Mouse (Mus musculus): ENCODE measurements at regions not wholly inside any gene's neighbourhood (a gene's known extent, or its start where the extent isn't known, plus 50 kb on each side); places are given as distances from the start of the nearest gene placed in this dataset.

- H3K27me3 ChIP-seq (ENCODE audit: insufficient read depth, low read length) = no peaks in the 10 kb centered on the region
- 90% methylated on average over 2 of the region's 2 CpGs for WGBS
- H3K4me3 ChIP-seq (ENCODE audit: low read length) = no peak overlapping the region
- H3K27ac ChIP-seq = no peak overlapping the region
- no peaks in the 10 kb centered on the region for H3K36me3 ChIP-seq (ENCODE audit: insufficient read depth, low read length)
- DNase-seq (ENCODE audit: low spot score) (no peak), ATAC-seq (no peak)
- H3K9me3 ChIP-seq (ENCODE audit: low read length) = no peaks in the 10 kb centered on the region
- no peak overlapping the region for H3K4me2 ChIP-seq (ENCODE audit: low read depth, low read length)
- no peak for TF ChIP-seq CTCF (IDR thresholded peaks at IDR 0.05; ENCODE audit: low read depth)
- no peak overlapping the region for H3K9ac ChIP-seq (replicated peaks; ENCODE audit: low read length)
- H3K4me1 ChIP-seq (ENCODE audit: insufficient read depth, low read length) = no peaks in the 10 kb centered on the region
These were observed 813.6 kb downstream of the Gm9008 start for GRCm38 (mm10) chr6:75683935-75684334.

- TF ChIP-seq CTCF (IDR thresholded peaks at IDR 0.05; ENCODE audit: low read depth) = no peak
- Histone ChIP-seq H3K27ac (no peak overlapping the region), H3K9me3 (ENCODE audit: low read length) (no peaks in the 10 kb centered on the region), H3K36me3 (ENCODE audit: insufficient read depth, low read length) (no peaks in the 10 kb centered on the region), H3K4me1 (ENCODE audit: insufficient read depth, low read length) (no peaks in the 10 kb centered on the region), H3K27me3 (ENCODE audit: insufficient read depth, low read length) (no peaks in the 10 kb centered on the region), H3K4me3 (ENCODE audit: low read length) (no peak overlapping the region), H3K4me2 (ENCODE audit: low read depth, low read length) (no peak overlapping the region), H3K9ac (replicated peaks; ENCODE audit: low read length) (no peak overlapping the region)
- no peak for DNase-seq (ENCODE audit: low spot score)
- no peak for ATAC-seq
- 75% methylated on average over 2 of the region's 2 CpGs for WGBS
These were observed 853.2 kb downstream of the Gm9008 start for GRCm38 (mm10) chr6:75644363-75644720.

GRCm38 (mm10) chr6:75643581-75644362 lies 853.8 kb downstream of the Gm9008 start:
- H3K4me2 ChIP-seq (ENCODE audit: low read depth, low read length) = no peak overlapping the region
- H3K4me1 ChIP-seq (ENCODE audit: insufficient read depth, low read length) = no peaks in the 10 kb centered on the region
- WGBS = 68% methylated on average over 2 of the region's 2 CpGs
- H3K9me3 ChIP-seq (ENCODE audit: low read length) = no peaks in the 10 kb centered on the region
- H3K36me3 ChIP-seq (ENCODE audit: insufficient read depth, low read length) = no peaks in the 10 kb centered on the region
- DNase-seq (ENCODE audit: low spot score) (no peak), ATAC-seq (no peak)
- TF ChIP-seq CTCF (IDR thresholded peaks at IDR 0.05; ENCODE audit: low read depth) = no peak
- H3K9ac ChIP-seq (replicated peaks; ENCODE audit: low read length) = no peak overlapping the region
- H3K27ac ChIP-seq = no peak overlapping the region
- H3K4me3 ChIP-seq (ENCODE audit: low read length) = no peak overlapping the region
- no peaks in the 10 kb centered on the region for H3K27me3 ChIP-seq (ENCODE audit: insufficient read depth, low read length)

- Histone ChIP-seq H3K9me3 (ENCODE audit: low read length) (no peaks in the 10 kb centered on the region), H3K4me3 (ENCODE audit: low read length) (no peak overlapping the region), H3K4me1 (ENCODE audit: insufficient read depth, low read length) (no peaks in the 10 kb centered on the region), H3K27me3 (ENCODE audit: insufficient read depth, low read length) (no peaks in the 10 kb centered on the region), H3K27ac (no peak overlapping the region), H3K4me2 (ENCODE audit: low read depth, low read length) (no peak overlapping the region), H3K36me3 (ENCODE audit: insufficient read depth, low read length) (no peaks in the 10 kb centered on the region), H3K9ac (replicated peaks; ENCODE audit: low read length) (no peak overlapping the region)
- WGBS = 53% methylated on average over 1 of the region's 1 CpGs
- DNase-seq (ENCODE audit: low spot score) = no peak
- no peak for ATAC-seq
- no peak for TF ChIP-seq CTCF (IDR thresholded peaks at IDR 0.05; ENCODE audit: low read depth)
These were observed 861.5 kb downstream of the Gm9008 start for GRCm38 (mm10) chr6:75636050-75636449.

- WGBS = 11% methylated on average over 11 of the region's 11 CpGs
- no peak overlapping the region for H3K27ac ChIP-seq
- no peaks in the 10 kb centered on the region for H3K27me3 ChIP-seq (ENCODE audit: insufficient read depth, low read length)
- TF ChIP-seq CTCF (IDR thresholded peaks at IDR 0.05; ENCODE audit: low read depth) = no peak
- H3K4me1 ChIP-seq (ENCODE audit: insufficient read depth, low read length) = no peaks in the 10 kb centered on the region
- no peaks in the 10 kb centered on the region for H3K36me3 ChIP-seq (ENCODE audit: insufficient read depth, low read length)
- H3K4me3 ChIP-seq (ENCODE audit: low read length) = no peak overlapping the region
- DNase-seq (ENCODE audit: low spot score) = peak; percentile 60
- no peak overlapping the region for H3K9ac ChIP-seq (replicated peaks; ENCODE audit: low read length)
- peak; percentile 84 for ATAC-seq
- H3K4me2 ChIP-seq (ENCODE audit: low read depth, low read length) = peak overlapping the region; percentile 16
- no peaks in the 10 kb centered on the region for H3K9me3 ChIP-seq (ENCODE audit: low read length)
These were observed 894.9 kb downstream of the Gm9008 start for GRCm38 (mm10) chr6:75602536-75603279.

GRCm38 (mm10) chr6:75558431-75558830 lies 939.2 kb downstream of the Gm9008 start:
- no peak overlapping the region for H3K9ac ChIP-seq (replicated peaks; ENCODE audit: low read length)
- H3K27ac ChIP-seq = no peak overlapping the region
- TF ChIP-seq CTCF (IDR thresholded peaks at IDR 0.05; ENCODE audit: low read depth) = no peak
- DNase-seq (ENCODE audit: low spot score) (no peak), ATAC-seq (no peak)
- H3K36me3 ChIP-seq (ENCODE audit: insufficient read depth, low read length) = no peaks in the 10 kb centered on the region
- H3K27me3 ChIP-seq (ENCODE audit: insufficient read depth, low read length) = no peaks in the 10 kb centered on the region
- no peaks in the 10 kb centered on the region for H3K4me1 ChIP-seq (ENCODE audit: insufficient read depth, low read length)
- no peak overlapping the region for H3K4me2 ChIP-seq (ENCODE audit: low read depth, low read length)
- H3K4me3 ChIP-seq (ENCODE audit: low read length) = no peak overlapping the region
- H3K9me3 ChIP-seq (ENCODE audit: low read length) = no peaks in the 10 kb centered on the region
- WGBS = 74% methylated on average over 3 of the region's 3 CpGs

GRCm38 (mm10) chr6:75542247-75542700 lies 955.3 kb downstream of the Gm9008 start:
- no peak for ATAC-seq
- WGBS = 66% methylated on average over 1 of the region's 1 CpGs
- Histone ChIP-seq H3K4me3 (ENCODE audit: low read length) (no peak overlapping the region), H3K9ac (replicated peaks; ENCODE audit: low read length) (no peak overlapping the region), H3K27ac (no peak overlapping the region), H3K27me3 (ENCODE audit: insufficient read depth, low read length) (no peaks in the 10 kb centered on the region), H3K36me3 (ENCODE audit: insufficient read depth, low read length) (no peaks in the 10 kb centered on the region), H3K4me2 (ENCODE audit: low read depth, low read length) (no peak overlapping the region), H3K4me1 (ENCODE audit: insufficient read depth, low read length) (no peaks in the 10 kb centered on the region), H3K9me3 (ENCODE audit: low read length) (no peaks in the 10 kb centered on the region)
- DNase-seq (ENCODE audit: low spot score) = no peak
- TF ChIP-seq CTCF (IDR thresholded peaks at IDR 0.05; ENCODE audit: low read depth) = no peak
